Mouse (Mus musculus) CH12.LX (cell line): ENCODE measurements around the gene Gga1. TPM values are rescaled to one million over a fixed set of nuclear protein-coding genes. Genes with fewer than 3 reads are reported as not detected.

Experiments
- DNase-seq: peaks from one replicate; pipeline ENCODE4 v3.0.0-alpha.2; 2013; ENCODE audit errors: extremely low read depth
- H3K27ac ChIP-seq: 2 replicates; pipeline ENCODE4 v1.5.1; 2012; ENCODE audit warnings: low read depth, mild to moderate bottlenecking, control low read depth, moderate library complexity; ENCODE audit not compliant: insufficient read depth
- H3K27me3 ChIP-seq: replicated peaks from 2 replicates; pipeline ENCODE3; 2012; ENCODE audit warnings: inconsistent platforms
- H3K36me3 ChIP-seq, 2 experiments: replicated peaks in 1 of 2; 2 replicates each; pipeline versions ENCODE3 to v1.6.1; 2012; ENCODE audit warnings: inconsistent platforms in 1 of 2, low read length in 1 of 2, mild to moderate bottlenecking in 1 of 2, mixed read lengths in 1 of 2, moderate library complexity in 1 of 2; ENCODE audit not compliant: control insufficient read depth in 1 of 2, insufficient read depth in 1 of 2
- H3K4me1 ChIP-seq, 2 experiments: 2 replicates each; pipeline ENCODE4 v1.6.1; 2012; ENCODE audit warnings: inconsistent platforms in 1 of 2, moderate library complexity in 1 of 2; ENCODE audit not compliant: insufficient read depth in 2 of 2, control insufficient read depth in 1 of 2
- H3K4me2 ChIP-seq: 2 replicates; pipeline ENCODE4 v1.6.1; 2012; ENCODE audit warnings: low read depth, mild to moderate bottlenecking, control low read depth; ENCODE audit not compliant: poor library complexity, insufficient read depth, severe bottlenecking
- H3K4me3 ChIP-seq, 3 experiments: fragments of 150-350 bp in 1 of 3; sonication (generic) in 1 of 3; replicated peaks in 1 of 3; 2 replicates each; pipeline versions ENCODE3 to v1.5.1; 2011 to 2012; ENCODE audit warnings: low read depth in 2 of 3, low read length in 2 of 3, mild to moderate bottlenecking in 2 of 3, moderate library complexity in 2 of 3, control low read depth in 1 of 3, improper control_type of control experiment in 1 of 3, inconsistent platforms in 1 of 3, mixed read lengths in 1 of 3; ENCODE audit not compliant: poor library complexity in 1 of 3
- H3K79me2 ChIP-seq: replicated peaks from 2 replicates; pipeline ENCODE4 v1.6.1; 2012; ENCODE audit warnings: mild to moderate bottlenecking, moderate library complexity; ENCODE audit not compliant: control insufficient read depth, poor library complexity, insufficient read depth, severe bottlenecking; ENCODE audit errors: extremely low read depth
- H3K9ac ChIP-seq: 2 replicates; pipeline ENCODE4 v1.6.1; 2012; ENCODE audit warnings: low read depth, mild to moderate bottlenecking, control low read depth, moderate library complexity; ENCODE audit not compliant: insufficient read depth
- H3K9me3 ChIP-seq: replicated peaks from 2 replicates; pipeline ENCODE3; 2012; ENCODE audit warnings: low read length, inconsistent platforms, mixed read lengths
- BHLHE40 ChIP-seq: IDR thresholded peaks from 2 replicates; pipeline ENCODE4 v1.6.1; 2011; ENCODE audit warnings: mild to moderate bottlenecking, low read depth, low read length, improper control_type of control experiment
- CHD1 ChIP-seq: IDR thresholded peaks from 2 replicates; pipeline ENCODE4 v1.6.1; 2012; ENCODE audit warnings: low read depth, low read length, improper control_type of control experiment, inconsistent platforms
- CHD2 ChIP-seq: IDR thresholded peaks from 2 replicates; pipeline ENCODE4 v1.6.1; 2011; ENCODE audit warnings: low read length, improper control_type of control experiment
- CTCF ChIP-seq, 2 experiments: IDR thresholded peaks in 1 of 2; conservative IDR thresholded peaks in 1 of 2; 2 replicates each; pipeline ENCODE4 v1.5.1; 2011 to 2012; ENCODE audit warnings: low read depth in 2 of 2, low read length in 2 of 2, improper control_type of control experiment in 1 of 2, inconsistent platforms in 1 of 2, mild to moderate bottlenecking in 1 of 2, moderate library complexity in 1 of 2
- E2F4 ChIP-seq: IDR thresholded peaks from 2 replicates; pipeline ENCODE4 v1.6.1; 2011; ENCODE audit warnings: low read depth, low read length, improper control_type of control experiment; ENCODE audit not compliant: insufficient replicate concordance
- ELF1 ChIP-seq: IDR thresholded peaks from 2 replicates; pipeline ENCODE4 v1.6.1; 2014; ENCODE audit warnings: low read depth, mild to moderate bottlenecking, inconsistent platforms, low read length, improper control_type of control experiment
- EP300 ChIP-seq: IDR thresholded peaks from 2 replicates; pipeline ENCODE4 v1.6.1; 2011; ENCODE audit warnings: low read length, improper control_type of control experiment
- ETS1 ChIP-seq: conservative IDR thresholded peaks from 2 replicates; pipeline ENCODE4 v1.6.1; 2012; ENCODE audit warnings: low read depth, mild to moderate bottlenecking, inconsistent platforms, low read length, improper control_type of control experiment, moderate library complexity
- GABPA ChIP-seq: IDR thresholded peaks from 2 replicates; pipeline ENCODE4 v1.6.1; 2012; ENCODE audit warnings: low read depth, low read length, improper control_type of control experiment, inconsistent platforms; ENCODE audit not compliant: insufficient replicate concordance
- HCFC1 ChIP-seq: IDR thresholded peaks from 2 replicates; pipeline ENCODE4 v1.6.1; 2012; ENCODE audit warnings: low read depth, mild to moderate bottlenecking, inconsistent platforms, low read length, improper control_type of control experiment
- IRF4 ChIP-seq: IDR thresholded peaks from 2 replicates; pipeline ENCODE4 v1.6.1; 2014; ENCODE audit warnings: low read depth, mild to moderate bottlenecking, inconsistent platforms, low read length, improper control_type of control experiment
- JUN ChIP-seq: IDR thresholded peaks from 2 replicates; pipeline ENCODE4 v1.6.1; 2011; ENCODE audit warnings: low read depth, mild to moderate bottlenecking, low read length, improper control_type of control experiment, moderate library complexity; ENCODE audit not compliant: insufficient read depth
- JUND ChIP-seq: conservative IDR thresholded peaks from 2 replicates; pipeline ENCODE4 v1.6.1; 2011; ENCODE audit warnings: low read depth, low read length, improper control_type of control experiment
- KAT2A ChIP-seq: IDR thresholded peaks from 2 replicates; pipeline ENCODE4 v1.6.1; 2012; ENCODE audit warnings: low read length, improper control_type of control experiment, inconsistent platforms; ENCODE audit not compliant: insufficient replicate concordance
- MAFK ChIP-seq: IDR thresholded peaks from 2 replicates; pipeline ENCODE4 v1.6.1; 2011; ENCODE audit warnings: low read length, improper control_type of control experiment; ENCODE audit not compliant: insufficient replicate concordance
- MAX ChIP-seq: IDR thresholded peaks from 2 replicates; pipeline ENCODE4 v1.6.1; 2011; ENCODE audit warnings: low read length, improper control_type of control experiment
- MAZ ChIP-seq: IDR thresholded peaks from 2 replicates; pipeline ENCODE4 v1.6.1; 2012; ENCODE audit warnings: low read depth, mild to moderate bottlenecking, inconsistent platforms, low read length, improper control_type of control experiment, moderate library complexity
- MEF2A ChIP-seq: IDR thresholded peaks from 2 replicates; pipeline ENCODE4 v1.6.1; 2014; ENCODE audit warnings: low read depth, mild to moderate bottlenecking, inconsistent platforms, low read length, improper control_type of control experiment, borderline replicate concordance
- MXI1 ChIP-seq: IDR thresholded peaks from 2 replicates; pipeline ENCODE4 v1.6.1; 2011; ENCODE audit warnings: mild to moderate bottlenecking, low read depth, low read length, improper control_type of control experiment
- MYC ChIP-seq: IDR thresholded peaks from 2 replicates; pipeline ENCODE4 v1.6.1; 2011; ENCODE audit warnings: low read depth, mild to moderate bottlenecking, improper control_type of control experiment, low read length
- NELFE ChIP-seq: IDR thresholded peaks from 2 replicates; pipeline ENCODE4 v1.6.1; 2011; ENCODE audit warnings: low read depth, low read length, improper control_type of control experiment
- NRF1 ChIP-seq: IDR thresholded peaks from 2 replicates; pipeline ENCODE4 v1.6.1; 2014; ENCODE audit warnings: low read depth, mild to moderate bottlenecking, inconsistent platforms, low read length, improper control_type of control experiment, moderate library complexity
- PAX5 ChIP-seq: IDR thresholded peaks from 2 replicates; pipeline ENCODE4 v1.6.1; 2012; ENCODE audit warnings: low read length, inconsistent platforms, mixed read lengths
- POLR2A ChIP-seq: IDR thresholded peaks from 2 replicates; pipeline ENCODE4 v1.6.1; 2011; ENCODE audit warnings: low read depth, mild to moderate bottlenecking, improper control_type of control experiment, low read length
- POLR2AphosphoS2 ChIP-seq: IDR thresholded peaks from 2 replicates; pipeline ENCODE4 v1.6.1; 2011; ENCODE audit warnings: low read depth, low read length, improper control_type of control experiment
- RAD21 ChIP-seq: IDR thresholded peaks from 2 replicates; pipeline ENCODE4 v1.6.1; 2011; ENCODE audit warnings: low read depth, mild to moderate bottlenecking, low read length, improper control_type of control experiment, moderate library complexity
- RCOR1 ChIP-seq: conservative IDR thresholded peaks from 2 replicates; pipeline ENCODE4 v1.6.1; 2012; ENCODE audit warnings: low read depth, mild to moderate bottlenecking, inconsistent platforms, low read length, improper control_type of control experiment
- SIN3A ChIP-seq: IDR thresholded peaks from 2 replicates; pipeline ENCODE4 v1.6.1; 2012; ENCODE audit warnings: low read length, improper control_type of control experiment, inconsistent platforms
- SMC3 ChIP-seq: IDR thresholded peaks from 2 replicates; pipeline ENCODE4 v1.6.1; 2011; ENCODE audit warnings: low read depth, low read length, improper control_type of control experiment
- TBP ChIP-seq: conservative IDR thresholded peaks from 2 replicates; pipeline ENCODE4 v1.6.1; 2011; ENCODE audit warnings: low read depth, low read length, improper control_type of control experiment
- TCF12 ChIP-seq: IDR thresholded peaks from 2 replicates; pipeline ENCODE4 v1.6.1; 2014; ENCODE audit warnings: low read depth, mild to moderate bottlenecking, inconsistent platforms, low read length, improper control_type of control experiment
- UBTF ChIP-seq: IDR thresholded peaks from 2 replicates; pipeline ENCODE4 v1.6.1; 2012; ENCODE audit warnings: low read depth, mild to moderate bottlenecking, inconsistent platforms, low read length, improper control_type of control experiment, moderate library complexity
- USF1 ChIP-seq: IDR thresholded peaks from 2 replicates; pipeline ENCODE4 v1.6.1; 2014; ENCODE audit warnings: low read depth, mild to moderate bottlenecking, inconsistent platforms, low read length, improper control_type of control experiment
- USF2 ChIP-seq: conservative IDR thresholded peaks from 2 replicates; pipeline ENCODE4 v1.6.1; 2011; ENCODE audit warnings: low read depth, low read length, improper control_type of control experiment
- ZC3H11A ChIP-seq: IDR thresholded peaks from 2 replicates; pipeline ENCODE4 v1.6.1; 2012; ENCODE audit warnings: low read depth, mild to moderate bottlenecking, inconsistent platforms, low read length, improper control_type of control experiment
- ZKSCAN1 ChIP-seq: IDR thresholded peaks from 2 replicates; pipeline ENCODE4 v1.6.1; 2012; ENCODE audit warnings: low read depth, inconsistent platforms, low read length, improper control_type of control experiment, borderline replicate concordance
- ZMIZ1 ChIP-seq: IDR thresholded peaks from 2 replicates; pipeline ENCODE4 v1.6.1; 2012; ENCODE audit warnings: low read depth, mild to moderate bottlenecking, inconsistent platforms, low read length, improper control_type of control experiment
- ZNF384 ChIP-seq: IDR thresholded peaks from 2 replicates; pipeline ENCODE4 v1.6.1; 2012; ENCODE audit warnings: low read depth, low read length, improper control_type of control experiment, inconsistent platforms
- dilution Hi-C: fragments of 300-500 bp; cut with MboI; formaldehyde crosslinking; loops from 2 replicates; pipeline ENCODE4 v1.14.3; 2020; ENCODE audit warnings: low sequenced_read_pairs; ENCODE audit not compliant: extremely low pct_unique_long_range_greater_than_20kb, extremely low pct_ligation_motif_present
- in situ Hi-C: fragments of 300-500 bp; cut with MboI; formaldehyde crosslinking; loops from 3 replicates; pipeline ENCODE4 v1.14.3; 2019; ENCODE audit warnings: low sequenced_read_pairs, low pct_ligation_motif_present, low pct_unique_long_range_greater_than_20kb, mixed read lengths
- polyA plus RNA-seq: library from polyadenylated mRNA; unstranded; fragments of >175 nt; gene quantifications from 2 replicates; pipeline ENCODE4 v1.2.1, GENCODE M21; 2012; ENCODE audit warnings: low read depth; ENCODE audit not compliant: insufficient read length
- total RNA-seq, 2 experiments: library from RNA; depleted of rRNA; stranded (reverse); fragments of 300-350 nt in 1 of 2; fragments of >200 nt in 1 of 2; gene quantifications; 2 replicates each; pipeline ENCODE4 v1.2.3; 2012 to 2014

The Gga1 gene
- total and polyA plus RNA-seq, 3 experiments = 5.7 to 24.5 (median 13.7) TPM

- Histone ChIP-seq H3K4me2 (peak within 1 kb of the TSS; percentile 95), H3K4me3 (peak within 1 kb of the TSS; percentile 61 to 84 (median 74)), H3K9ac (peak within 1 kb of the TSS; percentile 70)
- peak; percentile 91 for DNase-seq
- TF ChIP-seq UBTF (no peak), MAX (0 out of 2 replicates have a peak, but pooled peaks have one; percentile 8), KAT2A (no peak), IRF4 (peak; percentile 41; the same call in 1 of the 2 replicates), USF2 (no peak), ZKSCAN1 (no peak), TCF12 (peak; percentile 45; the same call in 1 of the 2 replicates), MAZ (peak; percentile 87), CHD2 (peak; percentile 76), JUND (no peak), JUN (no peak), ZMIZ1 (peak; percentile 98), POLR2AphosphoS2 (peak; percentile 88; the same call in 1 of the 2 replicates), RAD21 (no peak), MYC (no peak), ELF1 (peak; percentile 75), TBP (peak; percentile 96), GABPA (no peak), E2F4 (no peak), EP300 (0 out of 2 replicates have a peak, but pooled peaks have one; percentile 14), HCFC1 (no peak; the same call in 1 of the 2 replicates), NELFE (peak; percentile 94), ZNF384 (no peak), CTCF (conservative IDR thresholded peaks at IDR 0.05 in 1 of 2, IDR thresholded peaks at IDR 0.05 in 1 of 2; ENCODE audit: low read depth in 2 of 2, low read length in 2 of 2) (no peak), SMC3 (no peak), MAFK (no peak), MEF2A (peak; percentile 62), BHLHE40 (no peak), SIN3A (peak; percentile 72), POLR2A (peak; percentile 98), RCOR1 (no peak), PAX5 (no peak), CHD1 (no peak; the same call in 1 of the 2 replicates), MXI1 (peak; percentile 34; the same call in 1 of the 2 replicates), NRF1 (no peak), USF1 (no peak), ZC3H11A (no peak), ETS1 (peak; percentile 49; the same call in 1 of the 2 replicates)
- TF ChIP-seq, all 38 proteins: peak for 16
- Histone ChIP-seq H3K4me1 (peaks cover 30 to 61% of the 10 kb centered on the region in 2 experiments), H3K9me3 (peaks cover 3% of the 10 kb centered on the region), H3K27ac (peak within 1 kb of the TSS; percentile 91), H3K27me3 (no peaks in the 10 kb centered on the region), H3K36me3 (peaks cover 12 to 29% of the 10 kb centered on the region in 2 experiments), H3K79me2 (peaks cover 4% of the 10 kb centered on the region; the same call in 1 of the 2 replicates)
- dilution Hi-C loops = no loop called here
- in situ Hi-C loops = no loop called here
These were observed 49.3 kb downstream of the Gga1 start, which contains the start of gene Lgals1 for GRCm38 (mm10) chr15:78926021-78926919. Gene Lgals1, plus strand, starts transcription at chr15:78926725.
